Mouse (Mus musculus): ENCODE data around the gene Sult2a5. TPM values are rescaled to one million over a fixed set of nuclear protein-coding genes. Genes with fewer than 3 reads are reported as not detected.

Gene Sult2a5
- not detected for total RNA-seq (2021)

DNA sequence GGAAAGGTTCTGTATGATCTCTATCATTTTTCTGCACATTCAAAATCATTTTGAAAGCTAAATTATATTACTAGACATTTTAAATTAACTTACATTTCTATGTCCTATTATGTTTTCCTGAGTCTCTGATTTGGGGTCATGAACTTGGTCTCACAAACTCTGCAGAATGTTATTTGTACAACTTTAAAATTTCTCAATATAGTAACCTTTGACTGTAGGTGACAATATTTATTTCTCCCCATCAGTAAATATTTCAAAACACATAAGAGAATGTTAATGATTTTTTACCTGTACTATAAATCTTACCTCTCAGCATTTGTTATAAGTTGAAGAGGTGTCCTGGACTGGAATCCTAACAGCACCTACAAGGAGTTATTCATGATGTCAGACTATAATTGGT, at the start of gene Sult2a5:
Gene Sult2a5, plus strand, starts transcription at position 301 of the 400 bp plus-strand sequence.
- DNase-seq (ENCODE audit: low spot score in 2 of 2), result no peak
- intact Hi-C loops (cut with DNase I), result no loop called here

Other genes starting within 250 kb of the Sult2a5 start
- under 1 TPM; 0.30 to 0.32 TPM for gene Cabp5, start 225.8 kb upstream of the Sult2a5 start, total RNA-seq (2021)
- not detected for gene Bsph1, start 173.1 kb upstream of the Sult2a5 start, total RNA-seq (2021)
- not detected for gene Bsph2, start 52.9 kb upstream of the Sult2a5 start, total RNA-seq (2021)
- gene Sult2a2, start 109.5 kb downstream of the Sult2a5 start, total RNA-seq (2021), result not detected
- gene Sult2a1, start 213.4 kb downstream of the Sult2a5 start, total RNA-seq (2021), result not detected